Mouse (Mus musculus): ENCODE results near the gene Cys1.
"Not testable (repeated sequence)": the region's sequence is repeated elsewhere in the genome, so short reads cannot be mapped to it uniquely, and the experiment has no call there.

- TF ChIP-seq POLR2A (IDR thresholded peaks at IDR 0.05; ENCODE audit: insufficient read length, low read depth); SRF (IDR thresholded peaks at IDR 0.05; ENCODE audit: control insufficient read depth, insufficient read length, low read depth); TCF12 (IDR thresholded peaks at IDR 0.05; ENCODE audit: insufficient read depth, poor library complexity, severe bottlenecking); USF1 (IDR thresholded peaks at IDR 0.05; ENCODE audit: low read depth); MYOG (IDR thresholded peaks at IDR 0.05; ENCODE audit: control insufficient read depth in 1 of 3, insufficient read depth in 1 of 3, insufficient read length in 2 of 3, low read depth in 2 of 3); MAX (IDR thresholded peaks at IDR 0.05; ENCODE audit: low read depth); MYOD1 (IDR thresholded peaks at IDR 0.05; ENCODE audit: control insufficient read depth in 1 of 3, insufficient read length in 2 of 3, low read depth in 2 of 3): not testable (repeated sequence)
Measured at GRCm38 (mm10) chr12:24638787-24639186, 42.8 kb downstream of the Cys1 start.
